Mouse (Mus musculus) limb, embryonic 14.5 days (tissue): Measurements from ENCODE around the gene Hlf. TPM values are rescaled to one million over a fixed set of nuclear protein-coding genes. Genes with fewer than 3 reads are reported as not detected.

Experiments
- ATAC-seq: fragments of 200-750 bp; cut with Nextera tagmentation; 2 replicates; pipeline ENCODE4 v1.8.0; 2017; ENCODE audit warnings: low read depth, moderate number of reproducible peaks, moderate TSS enrichment; ENCODE audit not compliant: low FRiP score
- DNase-seq: peaks from one replicate; pipeline ENCODE4 v3.0.0-alpha.2; 2015; ENCODE audit warnings: low spot score
- H3K27ac ChIP-seq: fragments of 300-500 bp; sonication (generic); replicated peaks from 2 replicates; pipeline ENCODE4 v1.5.1; 2014; ENCODE audit warnings: low read depth, mild to moderate bottlenecking, low read length, moderate library complexity, mixed read lengths
- H3K27me3 ChIP-seq: fragments of 300-500 bp; sonication (generic); 2 replicates; pipeline ENCODE4 v1.6.1; 2014; ENCODE audit warnings: low read length, mixed read lengths; ENCODE audit not compliant: control insufficient read depth, insufficient read depth
- H3K36me3 ChIP-seq: fragments of 300-500 bp; sonication (generic); 2 replicates; pipeline ENCODE4 v1.6.1; 2014; ENCODE audit warnings: mild to moderate bottlenecking, low read length, moderate library complexity, mixed read lengths; ENCODE audit not compliant: control insufficient read depth, insufficient read depth
- H3K4me1 ChIP-seq: fragments of 300-500 bp; sonication (generic); 2 replicates; pipeline ENCODE4 v1.6.1; 2014; ENCODE audit warnings: antibody characterized with exemption, low read length, mixed read lengths; ENCODE audit not compliant: control insufficient read depth, insufficient read depth
- H3K4me2 ChIP-seq: fragments of 300-500 bp; sonication (generic); replicated peaks from 2 replicates; pipeline ENCODE4 v1.6.1; 2014; ENCODE audit warnings: low read depth, mild to moderate bottlenecking, low read length, moderate library complexity; ENCODE audit not compliant: severe bottlenecking
- H3K4me3 ChIP-seq: fragments of 300-500 bp; sonication (generic); replicated peaks from 2 replicates; pipeline ENCODE4 v1.5.1; 2014; ENCODE audit warnings: low read length
- H3K9ac ChIP-seq: fragments of 300-500 bp; sonication (generic); 2 replicates; pipeline ENCODE4 v1.6.1; 2014; ENCODE audit warnings: mild to moderate bottlenecking, low read depth, low read length, moderate library complexity; ENCODE audit not compliant: severe bottlenecking
- H3K9me3 ChIP-seq: fragments of 300-500 bp; sonication (generic); 2 replicates; pipeline ENCODE4 v1.6.1; 2016; ENCODE audit warnings: low read length; ENCODE audit not compliant: control insufficient read depth
- POLR2A ChIP-seq: fragments of 200-500 bp; IDR thresholded peaks from 2 replicates; pipeline ENCODE4 v1.8.0; 2012; ENCODE audit warnings: inconsistent platforms, mild to moderate bottlenecking, moderate library complexity, borderline replicate concordance; ENCODE audit not compliant: insufficient read depth, insufficient read length; ENCODE audit errors: extremely low read depth
- WGBS: fragments of 180-500 bp; shearing (Covaris S2); extraction: QIAGEN DNeasy Blood & Tissue Kit; methylation state at CpG from one replicate; pipeline ENCODE4 v1.1.7; 2014; 5-methylcytosine and 5-hydroxymethylcytosine counted together
- polyA plus RNA-seq, 2 experiments: library from polyadenylated mRNA; depleted of rRNA in 1 of 2; stranded (reverse) in 1 of 2; unstranded in 1 of 2; fragments of >200 nt; fragmentation: Nextera tagmentation in 1 of 2; extraction: Ambion mirVana in 1 of 2; gene quantifications; 2 replicates each; pipeline versions ENCODE4 v1.2.1 to v1.2.3; 2012 to 2014

The Hlf gene
- polyA plus RNA-seq, 2 experiments, result 2.2 to 2.8 TPM

GRCm38 (mm10) chr11:90419706-90420105 is 29.0 kb upstream of the Hlf start:
- Histone ChIP-seq H3K4me2 (no peak overlapping the region), H3K36me3 (no peaks in the 10 kb centered on the region), H3K27me3 (peaks cover 9% of the 10 kb centered on the region), H3K9me3 (no peaks in the 10 kb centered on the region), H3K4me3 (no peak overlapping the region), H3K4me1 (peaks cover 7% of the 10 kb centered on the region; the same call in 1 of the 2 replicates), H3K27ac (no peak overlapping the region), H3K9ac (no peak overlapping the region)
- ATAC-seq (no peak), DNase-seq (no peak)
- TF ChIP-seq POLR2A, result no peak
- WGBS, result 90% methylated on average over 11 of the region's 11 CpGs

GRCm38 (mm10) chr11:90417921-90418320 is 27.2 kb upstream of the Hlf start:
- DNase-seq (peak; percentile 95), ATAC-seq (peak; percentile 100)
- peaks cover 9% of the 10 kb centered on the region for H3K27me3 ChIP-seq
- peak overlapping the region; percentile 62 for H3K4me2 ChIP-seq
- peak overlapping the region; percentile 48; the same call in 1 of the 2 replicates for H3K9ac ChIP-seq
- H3K27ac ChIP-seq, result no peak overlapping the region
- peaks cover 7% of the 10 kb centered on the region; the same call in 1 of the 2 replicates for H3K4me1 ChIP-seq
- peak overlapping the region; percentile 34 for H3K4me3 ChIP-seq
- WGBS, result under 1% methylated on average over 42 of the region's 42 CpGs
- H3K9me3 ChIP-seq, result no peaks in the 10 kb centered on the region
- no peak for TF ChIP-seq POLR2A
- H3K36me3 ChIP-seq, result no peaks in the 10 kb centered on the region

GRCm38 (mm10) chr11:90417011-90417410 is 26.3 kb upstream of the Hlf start:
- Histone ChIP-seq H3K9me3 (no peaks in the 10 kb centered on the region), H3K27me3 (peaks cover 9% of the 10 kb centered on the region), H3K4me3 (no peak overlapping the region), H3K4me1 (peaks cover 7% of the 10 kb centered on the region; the same call in 1 of the 2 replicates), H3K27ac (no peak overlapping the region), H3K4me2 (no peak overlapping the region), H3K9ac (no peak overlapping the region), H3K36me3 (no peaks in the 10 kb centered on the region)
- 71% methylated on average over 5 of the region's 5 CpGs for WGBS
- no peak for TF ChIP-seq POLR2A
- ATAC-seq (no peak), DNase-seq (no peak)

- Histone ChIP-seq H3K4me3 (no peak overlapping the region), H3K9ac (no peak overlapping the region), H3K27me3 (no peaks in the 10 kb centered on the region), H3K4me1 (no peaks in the 10 kb centered on the region), H3K36me3 (no peaks in the 10 kb centered on the region), H3K9me3 (no peaks in the 10 kb centered on the region), H3K4me2 (no peak overlapping the region), H3K27ac (no peak overlapping the region)
- no peak for DNase-seq
- no peak for ATAC-seq
- no peak for TF ChIP-seq POLR2A
- WGBS, result 43% methylated on average over 6 of the region's 6 CpGs
Observed at GRCm38 (mm10) chr11:90398850-90399249, 8.2 kb upstream of the Hlf start.

GRCm38 (mm10) chr11:90391271-90392185 is 833 bp upstream of the Hlf start:
- peaks cover 12% of the 10 kb centered on the region; the same call in 1 of the 2 replicates for H3K4me1 ChIP-seq
- WGBS, result 11% methylated on average over 14 of the region's 14 CpGs
- no peak overlapping the region for H3K9ac ChIP-seq
- peaks cover 38% of the 10 kb centered on the region for H3K27me3 ChIP-seq
- TF ChIP-seq POLR2A, result no peak
- peak overlapping the region; percentile 94 for H3K4me2 ChIP-seq
- H3K9me3 ChIP-seq, result no peaks in the 10 kb centered on the region
- ATAC-seq (no peak), DNase-seq (no peak)
- no peaks in the 10 kb centered on the region for H3K36me3 ChIP-seq
- no peak overlapping the region for H3K27ac ChIP-seq
- H3K4me3 ChIP-seq, result peak overlapping the region; percentile 46
